Mouse (Mus musculus): Measurements from ENCODE around the gene Washc4.

Washc4 gene

GRCm38 (mm10) chr10:83634461-83634860 is 90.9 kb downstream of the Washc4 start:
- DNase-seq (ENCODE audit: low read depth, low spot score), result peak; percentile 79

DNA sequence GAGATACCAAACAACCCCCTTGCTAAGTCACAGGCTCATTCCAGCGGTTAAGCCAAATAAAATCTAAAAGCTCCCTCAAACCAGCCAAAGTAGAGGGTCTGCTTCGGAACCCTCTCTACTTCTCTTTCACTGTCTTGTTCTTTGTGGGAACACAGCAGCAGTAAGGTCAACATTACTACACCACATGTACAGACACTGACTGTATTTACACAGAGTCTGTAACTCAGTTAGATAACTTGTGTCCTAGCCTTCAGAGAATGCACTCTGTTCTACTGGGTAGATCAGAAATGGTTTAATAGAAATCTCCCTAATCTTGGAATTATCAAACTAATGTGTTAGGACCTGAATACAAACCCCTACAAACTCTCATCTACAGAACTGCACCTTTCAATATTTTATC is 92.6 kb downstream of the Washc4 start:
- no peak for DNase-seq (ENCODE audit: low read depth, low spot score)

GRCm38 (mm10) chr10:83637295-83637694 is 93.7 kb downstream of the Washc4 start:
- peak; percentile 81 for DNase-seq (ENCODE audit: low read depth, low spot score)

GRCm38 (mm10) chr10:83639881-83640386 is 96.4 kb downstream of the Washc4 start:
- no peak for DNase-seq (ENCODE audit: low read depth, low spot score)

DNA sequence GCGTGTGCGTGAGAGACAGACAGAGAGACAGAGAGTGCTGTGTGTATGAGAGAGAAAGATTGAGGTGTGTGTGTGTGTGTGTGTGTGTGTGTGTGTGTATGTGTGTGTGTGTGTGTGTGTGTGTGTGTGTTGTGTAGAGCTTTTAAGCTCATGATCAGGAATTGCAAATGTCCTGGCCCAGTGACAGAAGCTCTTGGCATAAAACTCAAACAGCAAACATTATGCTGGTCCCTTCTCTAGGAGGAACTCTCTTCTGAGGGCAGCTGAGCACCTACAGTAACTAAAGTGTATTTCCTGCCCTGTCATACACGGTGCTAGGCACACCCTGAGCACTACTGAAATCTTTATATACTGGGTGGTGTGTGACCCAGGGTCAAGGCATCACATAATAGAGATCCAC is 98.1 kb downstream of the Washc4 start:
- DNase-seq (ENCODE audit: low read depth, low spot score), result no peak

- DNase-seq (ENCODE audit: low read depth, low spot score), result no peak
Measured at GRCm38 (mm10) chr10:83644167-83644566, 100.6 kb downstream of the Washc4 start.

DNA sequence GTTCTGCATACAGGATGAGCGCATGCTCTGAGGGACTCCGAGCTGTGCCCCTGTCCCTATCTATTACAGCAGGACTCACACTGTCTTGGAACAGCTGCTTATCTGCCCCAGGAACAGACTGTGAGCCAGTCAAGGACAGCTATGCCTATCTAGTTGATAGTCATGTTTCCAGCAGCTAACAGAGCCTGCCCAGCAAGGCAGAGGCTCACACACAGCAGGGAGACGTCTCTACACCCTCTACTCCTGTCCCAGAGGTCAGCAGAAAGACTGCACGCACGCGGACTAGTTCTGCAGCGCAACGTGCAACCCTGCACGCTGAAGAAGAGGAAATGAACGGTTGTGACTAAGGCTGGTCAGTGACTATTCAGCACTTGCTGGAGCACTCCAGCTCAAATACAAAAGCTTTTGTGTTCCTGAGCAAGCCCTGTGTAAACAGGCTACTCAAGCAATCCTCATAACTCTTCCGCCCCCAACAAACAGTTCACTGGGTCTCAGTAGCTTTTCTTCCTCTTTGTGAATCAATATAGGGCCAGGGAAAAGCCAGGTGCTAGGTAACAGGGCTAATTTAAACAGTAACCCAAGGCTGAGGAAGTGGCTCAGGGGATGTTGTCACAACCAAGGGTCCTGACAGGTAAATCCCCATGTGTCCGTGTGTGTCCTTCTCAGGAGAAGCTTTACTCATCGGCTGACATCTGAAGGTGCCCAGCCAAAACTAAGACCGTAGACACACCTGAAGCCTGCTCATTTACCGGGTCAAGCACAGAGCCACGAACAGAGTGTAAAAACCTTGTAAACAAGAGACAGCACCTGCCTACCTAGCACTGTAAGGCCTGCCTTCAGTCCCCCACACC is 101.5 kb downstream of the Washc4 start:
- DNase-seq (ENCODE audit: low read depth, low spot score), result no peak

DNA sequence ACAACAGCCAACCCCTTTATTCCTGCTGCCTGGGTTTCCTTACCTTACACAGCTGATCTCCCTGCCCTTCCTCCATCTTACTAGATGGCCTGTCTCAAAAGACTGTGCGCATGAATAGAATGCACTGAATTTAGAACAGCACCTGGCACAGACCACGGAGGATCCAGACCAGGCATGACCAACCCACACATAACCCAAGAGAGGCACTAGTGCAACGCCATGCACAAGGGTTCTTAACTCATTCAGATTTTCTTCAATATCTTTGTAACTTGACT is 102.1 kb downstream of the Washc4 start:
- no peak for DNase-seq (ENCODE audit: low read depth, low spot score)

Data from 3T3-L1 (cell line).